Mouse (Mus musculus): ENCODE measurements around the gene Sema6b.

GRCm38 (mm10) chr17:56144546-56144945 is 4.4 kb upstream of the Sema6b start:
- no peak for TF ChIP-seq MYOD1 (IDR thresholded peaks at IDR 0.05; ENCODE audit: control insufficient read depth, insufficient read length, low read depth)
- no peak for TF ChIP-seq CTCF (IDR thresholded peaks at IDR 0.05; ENCODE audit: control insufficient read depth, insufficient read depth, insufficient read length)
- TF ChIP-seq MAX (IDR thresholded peaks at IDR 0.05) = no peak

Measured in C2C12 (cell line).